Mouse (Mus musculus) ES-Bruce4 (cell line): ENCODE measurements around the gene Dhdh. TPM values are rescaled to one million over a fixed set of nuclear protein-coding genes. Genes with fewer than 3 reads are reported as not detected.
"Not testable (repeated sequence)": the region's sequence is repeated elsewhere in the genome, so short reads cannot be mapped to it uniquely, and the experiment has no call there.

Experiments used
- H3K27ac ChIP-seq: 2 replicates; pipeline ENCODE4 v1.5.1; 2012; ENCODE audit warnings: low read length, inconsistent platforms; ENCODE audit not compliant: insufficient read depth
- H3K27me3 ChIP-seq: 2 replicates; pipeline ENCODE4 v1.6.1; 2012; ENCODE audit warnings: mild to moderate bottlenecking, low read length, inconsistent platforms; ENCODE audit not compliant: control insufficient read depth, poor library complexity, insufficient read depth, severe bottlenecking
- H3K36me3 ChIP-seq: 2 replicates; pipeline ENCODE4 v1.6.1; 2012; ENCODE audit warnings: inconsistent platforms, mild to moderate bottlenecking, low read length, moderate library complexity; ENCODE audit not compliant: control insufficient read depth, poor library complexity, insufficient read depth, severe bottlenecking
- H3K4me1 ChIP-seq: one replicate; pipeline ENCODE4 v1.8.1; 2011; ENCODE audit warnings: low read length; ENCODE audit not compliant: control insufficient read depth, insufficient read depth
- H3K4me3 ChIP-seq: 2 replicates; pipeline ENCODE4 v1.5.1; 2011; ENCODE audit warnings: low read depth, mild to moderate bottlenecking, low read length
- H3K9ac ChIP-seq: 2 replicates; pipeline ENCODE4 v1.6.1; 2012; ENCODE audit warnings: low read depth, mild to moderate bottlenecking, inconsistent platforms; ENCODE audit not compliant: poor library complexity, severe bottlenecking
- H3K9me3 ChIP-seq: replicated peaks from 2 replicates; pipeline ENCODE4 v1.6.1; 2012; ENCODE audit warnings: mild to moderate bottlenecking, low read length, inconsistent platforms; ENCODE audit not compliant: control insufficient read depth, poor library complexity, insufficient read depth, severe bottlenecking
- CTCF ChIP-seq: IDR thresholded peaks from one replicate; pipeline ENCODE4 v1.8.1; 2011; ENCODE audit warnings: low read depth, low read length
- EP300 ChIP-seq: IDR thresholded peaks from 2 replicates; pipeline ENCODE4 v1.6.1; 2011; ENCODE audit warnings: low read depth, low read length; ENCODE audit not compliant: insufficient read depth
- POLR2A ChIP-seq: IDR thresholded peaks from one replicate; pipeline ENCODE4 v1.8.1; 2011; ENCODE audit warnings: low read length; ENCODE audit not compliant: insufficient read depth
- polyA plus RNA-seq: library from polyadenylated mRNA; stranded (reverse); fragments of >200 nt; gene quantifications from 2 replicates; pipeline ENCODE4 v1.2.4, GENCODE M21; 2011; ENCODE audit warnings: low read depth; ENCODE audit not compliant: missing spikeins, insufficient read depth, insufficient read length

The Dhdh gene
- polyA plus RNA-seq, 1 experiment = 15.3 TPM

DNA sequence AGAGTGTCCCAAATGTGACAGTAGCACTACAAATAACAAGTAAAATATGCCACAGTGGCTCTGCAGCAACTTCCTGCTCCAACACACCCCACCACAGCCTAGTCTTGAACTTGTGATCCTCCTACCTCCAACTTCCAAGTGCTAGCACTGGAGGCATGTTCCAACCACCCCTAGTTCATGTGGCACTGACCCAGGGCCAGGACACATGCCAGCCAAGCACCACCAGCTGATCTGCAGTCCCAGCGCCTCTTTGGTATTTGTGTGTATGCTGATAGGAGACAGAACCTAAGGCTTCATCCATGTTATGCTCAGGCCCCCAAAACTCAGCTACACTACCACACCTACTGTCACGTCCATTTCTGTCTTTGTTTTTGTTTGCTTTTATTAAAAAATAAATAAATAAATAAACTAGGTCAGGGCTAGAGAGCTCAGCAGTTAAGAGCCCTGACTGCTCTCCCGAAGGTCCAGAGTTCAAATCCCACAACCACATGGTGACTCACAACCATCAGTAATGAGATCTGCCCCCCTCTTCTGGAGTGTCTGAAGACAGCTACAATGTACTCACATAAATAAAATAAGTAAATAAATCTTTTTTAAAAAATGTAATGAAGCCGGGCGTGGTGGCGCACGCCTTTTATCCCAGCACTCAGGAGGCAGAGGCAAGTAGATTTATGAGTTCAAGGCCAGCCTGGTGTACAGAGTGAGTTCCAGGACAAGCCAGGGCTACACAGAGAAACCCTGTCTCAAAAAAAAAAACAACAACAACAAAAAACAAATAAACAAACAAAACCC, 24.4 kb downstream of the Dhdh start:
- no peak for TF ChIP-seq CTCF
- no peak for TF ChIP-seq POLR2A
- no peak for TF ChIP-seq EP300
- Histone ChIP-seq H3K4me1 (no peaks in the 10 kb centered on the region), H3K27me3 (no peaks in the 10 kb centered on the region), H3K9ac (peak overlapping the region; percentile 90), H3K9me3 (no peaks in the 10 kb centered on the region), H3K36me3 (peaks cover 35% of the 10 kb centered on the region), H3K27ac (peak overlapping the region; percentile 78), H3K4me3 (peak overlapping the region; percentile 1; the same call in 1 of the 2 replicates)

DNA sequence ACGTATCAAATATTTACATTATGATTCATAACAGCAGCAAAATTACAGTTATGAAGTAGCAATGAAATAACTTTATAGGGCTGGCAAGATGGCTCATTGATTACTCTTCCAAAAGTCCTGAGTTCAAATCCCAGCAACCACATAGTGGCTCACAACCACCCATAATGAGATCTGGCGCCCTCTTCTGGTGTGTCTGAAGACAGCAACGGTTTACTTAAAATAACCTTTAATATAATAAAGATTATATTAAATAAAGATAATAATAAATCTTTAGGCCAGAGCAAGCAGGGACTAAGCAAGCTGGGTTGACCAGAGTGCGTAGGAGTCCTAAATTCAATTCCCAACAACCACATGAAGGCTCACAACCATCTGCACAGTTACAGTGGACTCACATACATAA, 25.7 kb downstream of the Dhdh start:
- not testable (repeated sequence) for H3K9me3 ChIP-seq, H3K4me3 ChIP-seq, H3K4me1 ChIP-seq, H3K27me3 ChIP-seq
- 0 out of 2 replicates have a peak overlapping the region, but pooled peaks have one; percentile 16 for H3K9ac ChIP-seq
- H3K36me3 ChIP-seq = peaks cover 48% of the 10 kb centered on the region
- peak overlapping the region; percentile 91 for H3K27ac ChIP-seq

- Histone ChIP-seq H3K27me3 (no peaks in the 10 kb centered on the region), H3K27ac (peak overlapping the region; percentile 91), H3K9me3 (no peaks in the 10 kb centered on the region), H3K36me3 (peaks cover 54% of the 10 kb centered on the region), H3K9ac (peak overlapping the region; percentile 82; the same call in 1 of the 2 replicates), H3K4me3 (no peak overlapping the region), H3K4me1 (no peaks in the 10 kb centered on the region)
- TF ChIP-seq EP300 (no peak), CTCF (no peak), POLR2A (no peak)
These were observed 26.3 kb downstream of the Dhdh start for GRCm38 (mm10) chr7:45462325-45462724.

DNA sequence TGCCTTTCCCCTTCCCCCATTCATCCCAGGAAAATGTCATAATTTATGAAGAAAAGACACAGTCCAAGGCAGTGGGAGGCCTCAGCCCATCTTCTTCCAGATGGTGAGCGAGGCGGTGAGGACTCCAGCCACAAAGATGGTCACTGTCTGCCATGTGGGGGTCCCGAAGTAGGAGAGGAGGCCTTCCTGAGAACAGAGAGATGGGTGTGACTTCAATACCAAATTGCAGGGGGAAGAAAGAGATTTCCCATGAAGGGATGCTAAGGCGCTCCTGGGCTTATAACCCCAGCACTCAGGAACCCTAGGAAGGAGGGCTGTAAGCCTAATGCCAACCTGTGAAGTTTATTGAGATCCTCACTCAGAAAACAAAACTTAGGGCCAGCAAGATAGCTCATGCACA, 26.8 kb downstream of the Dhdh start:
- Histone ChIP-seq H3K9me3 (no peaks in the 10 kb centered on the region), H3K9ac (peak overlapping the region; percentile 82), H3K4me1 (no peaks in the 10 kb centered on the region), H3K27me3 (no peaks in the 10 kb centered on the region), H3K36me3 (peaks cover 55% of the 10 kb centered on the region), H3K4me3 (peak overlapping the region; percentile 46), H3K27ac (peak overlapping the region; percentile 91)
- TF ChIP-seq POLR2A = no peak

DNA sequence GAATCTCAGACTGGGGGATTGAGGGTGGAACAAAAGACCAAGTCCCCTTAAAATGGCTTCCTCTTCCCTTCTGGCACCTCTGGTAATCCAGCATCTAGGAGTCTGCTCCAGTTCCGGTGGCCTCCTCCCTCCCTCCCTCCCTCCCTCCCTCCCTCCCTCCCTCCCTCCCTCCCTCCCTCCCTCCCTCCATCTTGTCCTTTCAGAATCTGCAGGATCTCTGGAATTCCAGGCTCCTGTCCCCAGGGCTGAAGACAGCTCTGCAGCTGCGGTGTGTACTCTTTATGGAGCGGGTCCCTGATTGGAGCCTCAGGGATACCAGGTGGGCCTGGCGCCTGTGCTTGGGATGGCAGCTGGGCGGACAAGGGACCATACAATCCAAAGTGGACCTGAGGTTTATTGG, 27.3 kb downstream of the Dhdh start:
- H3K27ac ChIP-seq = peak overlapping the region; percentile 98
- TF ChIP-seq CTCF (no peak), POLR2A (peak; percentile 18)
- H3K27me3 ChIP-seq = no peaks in the 10 kb centered on the region
- no peaks in the 10 kb centered on the region for H3K9me3 ChIP-seq
- peak overlapping the region; percentile 82 for H3K9ac ChIP-seq
- H3K4me3 ChIP-seq = peak overlapping the region; percentile 70
- H3K4me1 ChIP-seq = no peaks in the 10 kb centered on the region
- peaks cover 55% of the 10 kb centered on the region for H3K36me3 ChIP-seq

DNA sequence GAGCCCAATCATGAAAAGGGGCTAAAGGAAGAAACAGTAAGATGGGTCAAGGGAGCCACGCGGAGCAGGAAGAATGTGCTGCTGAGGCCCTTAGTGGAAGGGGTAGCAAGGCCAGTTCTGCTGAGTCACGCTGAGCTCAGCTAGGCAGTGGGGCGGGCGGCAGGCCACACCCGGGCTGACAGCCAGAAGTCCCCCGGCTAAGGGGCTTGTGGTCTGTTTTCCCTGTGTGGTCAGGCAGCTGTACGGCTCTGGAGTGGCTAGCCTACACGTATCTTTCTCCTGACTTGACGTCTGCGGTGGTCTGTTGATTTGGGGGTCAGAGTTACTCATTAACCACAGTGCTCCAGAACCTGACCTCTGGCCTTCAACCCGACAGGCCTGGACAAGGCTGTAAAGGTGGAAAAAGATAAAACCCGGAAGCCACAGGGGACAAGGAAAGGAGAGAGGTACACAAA, 27.7 kb downstream of the Dhdh start:
- H3K4me3 ChIP-seq = peak overlapping the region; percentile 70
- peak overlapping the region; percentile 82 for H3K9ac ChIP-seq
- H3K27me3 ChIP-seq = no peaks in the 10 kb centered on the region
- no peaks in the 10 kb centered on the region for H3K9me3 ChIP-seq
- H3K4me1 ChIP-seq = no peaks in the 10 kb centered on the region
- peak overlapping the region; percentile 98 for H3K27ac ChIP-seq
- H3K36me3 ChIP-seq = peaks cover 55% of the 10 kb centered on the region
- no peak for TF ChIP-seq POLR2A
- TF ChIP-seq EP300 = peak; percentile 96
